9 mouse cellular contexts compared by ENCODE assay signal in genomic region chr19:53076238-53076981, GRCm38 (mm10). TPM values are rescaled to one million over a fixed set of nuclear protein-coding genes. Genes with fewer than 3 reads are reported as not detected.
DNase-seq lines count a peak whose midpoint lies in the region; ATAC-seq and TF ChIP-seq lines count a peak whose summit lies in the region.
"Had no signal": no experiment of that assay in that cellular context is flagged by ENCODE, and none has a peak within 500 bp of the region (broad histone marks: within the 10 kb centered on the region; RNA-seq: fewer than 3 reads in every experiment).

No protein-coding gene starts in this region.

- no peak for ATAC-seq in forebrain, embryonic 15.5 days (replicated peaks)
- no peak for ATAC-seq in stomach, embryonic 16.5 days (ENCODE audit: insufficient read depth, low FRiP score)
- ATAC-seq in hindbrain, embryonic 11.5 days (ENCODE audit: low FRiP score), result no peak

- H3K4me1 ChIP-seq in forebrain, embryonic 10.5 days, result peaks cover 34% of the 10 kb centered on the region
- peaks cover 27% of the 10 kb centered on the region for H3K4me1 ChIP-seq in forebrain, embryonic 15.5 days
- H3K4me1 ChIP-seq in stomach, embryonic 16.5 days (ENCODE audit: control insufficient read depth, insufficient read depth, low read length), result peaks cover 50% of the 10 kb centered on the region
- H3K4me1 ChIP-seq in hindbrain, embryonic 11.5 days (replicated peaks; ENCODE audit: control insufficient read depth, insufficient read depth, low read length), result no peaks in the 10 kb centered on the region
- peaks cover 3% of the 10 kb centered on the region; the same call in 1 of the 2 replicates for H3K4me1 ChIP-seq in thymus, adult 2 months (replicated peaks; ENCODE audit: control insufficient read depth, insufficient read depth, low read length)

- peak overlapping the region; percentile 21; the same call in 1 of the 2 replicates for H3K27ac ChIP-seq in forebrain, embryonic 10.5 days
- no peak overlapping the region for H3K27ac ChIP-seq in forebrain, embryonic 15.5 days (replicated peaks)
- H3K27ac ChIP-seq in stomach, embryonic 16.5 days (ENCODE audit: low read length), result peak overlapping the region; percentile 58; the same call in 1 of the 2 replicates
- no peak overlapping the region for H3K27ac ChIP-seq in hindbrain, embryonic 11.5 days (ENCODE audit: low read depth, low read length)
- H3K27ac ChIP-seq in thymus, adult 2 months (ENCODE audit: control insufficient read depth, insufficient read depth, low read length), result no peak overlapping the region
- H3K27ac ChIP-seq: liver, embryonic 14.5 days had no signal

- no peak overlapping the region for H3K4me2 ChIP-seq in forebrain, embryonic 15.5 days (replicated peaks)
- H3K4me2 ChIP-seq in stomach, embryonic 16.5 days (ENCODE audit: low read depth, low read length), result no peak overlapping the region
- H3K4me2 ChIP-seq in hindbrain, embryonic 11.5 days (replicated peaks; ENCODE audit: low read depth, low read length), result no peak overlapping the region

- no peak overlapping the region for H3K9ac ChIP-seq in forebrain, embryonic 15.5 days (replicated peaks)
- no peak overlapping the region for H3K9ac ChIP-seq in stomach, embryonic 16.5 days (ENCODE audit: low read length)
- no peak overlapping the region for H3K9ac ChIP-seq in hindbrain, embryonic 11.5 days (ENCODE audit: low read depth, low read length)
- H3K9ac ChIP-seq: liver, embryonic 14.5 days had no signal

- DNase-seq in forebrain, embryonic 10.5 days (ENCODE audit: extremely low spot score, low spot score), result no peak
- peak; percentile 90 for DNase-seq in cerebellum, adult 11 months
- DNase-seq in kidney, adult 11 months, result peak; percentile 67
- DNase-seq in left cerebral cortex, postnatal 14 days (ENCODE audit: low spot score in 2 of 2), result peak; percentile 34 to 63
- DNase-seq in hindbrain, embryonic 11.5 days (ENCODE audit: low spot score), result no peak
- DNase-seq in thymus, adult 2 months, result no peak

- 84% methylated on average over 18 of the region's 18 CpGs for WGBS in forebrain, embryonic 10.5 days
- 63% methylated on average over 18 of the region's 18 CpGs for WGBS in forebrain, embryonic 15.5 days
- 58% methylated on average over 18 of the region's 18 CpGs for WGBS in stomach, embryonic 16.5 days
- 86% methylated on average over 18 of the region's 18 CpGs for WGBS in hindbrain, embryonic 11.5 days
- 94% methylated on average over 18 of the region's 18 CpGs for whole genome bisulfite sequencing in thymus, adult 2 months

- no peak for TF ChIP-seq POLR2A in thymus, adult 2 months (IDR thresholded peaks at IDR 0.05; ENCODE audit: control insufficient read depth, extremely low read depth, insufficient read depth, low read length, poor library complexity)

- no peaks in the 10 kb centered on the region for H3K27me3 ChIP-seq in forebrain, embryonic 10.5 days (ENCODE audit: poor library complexity, severe bottlenecking)
- no peaks in the 10 kb centered on the region for H3K27me3 ChIP-seq in forebrain, embryonic 15.5 days
- no peaks in the 10 kb centered on the region for H3K27me3 ChIP-seq in stomach, embryonic 16.5 days (ENCODE audit: control insufficient read depth, insufficient read depth, low read length)
- H3K27me3 ChIP-seq in hindbrain, embryonic 11.5 days (ENCODE audit: control insufficient read depth, insufficient read depth, low read length), result no peaks in the 10 kb centered on the region
- no peaks in the 10 kb centered on the region for H3K27me3 ChIP-seq in thymus, adult 2 months (ENCODE audit: control insufficient read depth, insufficient read depth, low read length)

- no peak for TF ChIP-seq CTCF in thymus, adult 2 months (IDR thresholded peaks at IDR 0.05; ENCODE audit: borderline replicate concordance, control insufficient read depth, extremely low read depth, insufficient read depth, low read length, poor library complexity)

- H3K36me3 ChIP-seq in forebrain, embryonic 10.5 days (replicated peaks), result no peaks in the 10 kb centered on the region
- no peaks in the 10 kb centered on the region for H3K36me3 ChIP-seq in forebrain, embryonic 15.5 days
- no peaks in the 10 kb centered on the region for H3K36me3 ChIP-seq in stomach, embryonic 16.5 days (ENCODE audit: control insufficient read depth, insufficient read depth, low read length)
- H3K36me3 ChIP-seq in hindbrain, embryonic 11.5 days (ENCODE audit: control insufficient read depth, insufficient read depth, low read length), result no peaks in the 10 kb centered on the region
- H3K36me3 ChIP-seq in thymus, adult 2 months (ENCODE audit: control insufficient read depth, insufficient read depth, low read length), result no peaks in the 10 kb centered on the region

- no peaks in the 10 kb centered on the region for H3K9me3 ChIP-seq in forebrain, embryonic 10.5 days
- H3K9me3 ChIP-seq in forebrain, embryonic 15.5 days, result no peaks in the 10 kb centered on the region
- no peaks in the 10 kb centered on the region for H3K9me3 ChIP-seq in stomach, embryonic 16.5 days (replicated peaks; ENCODE audit: control insufficient read depth, low read length)
- no peaks in the 10 kb centered on the region for H3K9me3 ChIP-seq in hindbrain, embryonic 11.5 days (ENCODE audit: control insufficient read depth, low read length)

- intact Hi-C loops in left cerebral cortex, postnatal 14 days (cut with DNase I), result no loop called here

- no peak overlapping the region for H3K4me3 ChIP-seq in forebrain, embryonic 10.5 days
- H3K4me3 ChIP-seq in forebrain, embryonic 15.5 days, result no peak overlapping the region
- H3K4me3 ChIP-seq in stomach, embryonic 16.5 days (replicated peaks; ENCODE audit: low read length), result no peak overlapping the region
- H3K4me3 ChIP-seq in hindbrain, embryonic 11.5 days (ENCODE audit: low read depth, low read length), result no peak overlapping the region
- H3K4me3 ChIP-seq in thymus, adult 2 months (ENCODE audit: control insufficient read depth, insufficient read depth, low read length), result no peak overlapping the region

RNA-seq across cellular contexts. Expression of gene Xpnpep1, which starts 36.4 kb away (rescaled TPM):
- polyA plus RNA-seq in forebrain, embryonic 10.5 days (2016; fragmentation: Nextera tagmentation; extraction: Ambion mirVana), result 156 TPM in 2 replicates
- polyA plus RNA-seq in forebrain, embryonic 15.5 days (2015; fragmentation: Nextera tagmentation; extraction: Ambion mirVana), result 130 and 136 TPM in 2 replicates
- total RNA-seq in left cerebral cortex, postnatal 14 days (2021), result 10 to 100 TPM; 97.3 to 97.5 TPM
- 157 and 160 TPM in 2 replicates for polyA plus RNA-seq in stomach, embryonic 16.5 days (2015; fragmentation: Nextera tagmentation; extraction: Ambion mirVana)
- polyA plus RNA-seq in hindbrain, embryonic 11.5 days (2014; fragmentation: Nextera tagmentation; extraction: Ambion mirVana), result 132 and 163 TPM in 2 replicates
- 49.6 and 55.6 TPM in 2 replicates for polyA plus RNA-seq in thymus, adult 2 months (2012; rRNA removed)

Comparison
In these comparisons a context has a peak if more than half of its experiments do, and no peak if none do; other contexts are left out.
1. H3K27ac ChIP-seq: peak in forebrain, embryonic 10.5 days (single experiment) and stomach, embryonic 16.5 days (single experiment); none in forebrain, embryonic 15.5 days (single experiment), hindbrain, embryonic 11.5 days (single experiment) and thymus, adult 2 months (single experiment).
2. DNase-seq: peak in cerebellum, adult 11 months (single experiment), kidney, adult 11 months (single experiment) and left cerebral cortex, postnatal 14 days (2 of 2); none in forebrain, embryonic 10.5 days (single experiment), hindbrain, embryonic 11.5 days (single experiment) and thymus, adult 2 months (single experiment).